Mouse (Mus musculus) E14TG2a.4 (cell line): Measurements from ENCODE around the gene Lhfpl5.

ENCODE experiments used
- H3K27me3 ChIP-seq: 2 replicates; pipeline ENCODE4 v1.6.1; 2014; ENCODE audit warnings: low read length, control low read depth; ENCODE audit not compliant: insufficient read depth
- H3K36me3 ChIP-seq: 2 replicates; pipeline ENCODE4 v1.6.1; 2014; ENCODE audit warnings: low read length, control low read depth; ENCODE audit not compliant: insufficient read depth
- H3K4me1 ChIP-seq: replicated peaks from 2 replicates; pipeline ENCODE4 v1.6.1; 2014; ENCODE audit warnings: low read depth, low read length, control low read depth
- H3K4me3 ChIP-seq: replicated peaks from 2 replicates; pipeline ENCODE4 v1.5.1; 2014; ENCODE audit warnings: mild to moderate bottlenecking, low read length
- H3K9me3 ChIP-seq: 2 replicates; pipeline ENCODE4 v1.6.1; 2014; ENCODE audit warnings: low read length, control low read depth
- CTCF ChIP-seq: conservative IDR thresholded peaks from 2 replicates; pipeline ENCODE4 v1.5.1; 2014; ENCODE audit warnings: low read length
- NANOG ChIP-seq: IDR thresholded peaks from 2 replicates; pipeline ENCODE4 v1.6.1; 2014; ENCODE audit warnings: borderline replicate concordance, low read length, mixed read lengths
- POU5F1 ChIP-seq: IDR thresholded peaks from 2 replicates; pipeline ENCODE4 v1.6.1; 2014; ENCODE audit warnings: low read length, borderline replicate concordance

The Lhfpl5 gene

GRCm38 (mm10) chr17:28615332-28615731, 39.9 kb downstream of the Lhfpl5 start:
- peaks cover 83% of the 10 kb centered on the region for H3K4me1 ChIP-seq
- no peaks in the 10 kb centered on the region for H3K9me3 ChIP-seq
- no peak for TF ChIP-seq NANOG
- TF ChIP-seq POU5F1 = no peak
- TF ChIP-seq CTCF = no peak
- no peaks in the 10 kb centered on the region for H3K27me3 ChIP-seq
- no peak overlapping the region for H3K4me3 ChIP-seq
- peaks cover 74% of the 10 kb centered on the region for H3K36me3 ChIP-seq

- Histone ChIP-seq H3K27me3 (no peaks in the 10 kb centered on the region), H3K36me3 (peaks cover 82% of the 10 kb centered on the region), H3K4me3 (no peak overlapping the region), H3K9me3 (no peaks in the 10 kb centered on the region), H3K4me1 (peaks cover 84% of the 10 kb centered on the region)
- TF ChIP-seq NANOG (no peak), CTCF (no peak), POU5F1 (no peak)
These were observed 42.2 kb downstream of the Lhfpl5 start for GRCm38 (mm10) chr17:28617636-28618035.

- Histone ChIP-seq H3K27me3 (no peaks in the 10 kb centered on the region), H3K9me3 (no peaks in the 10 kb centered on the region), H3K4me1 (peaks cover 82% of the 10 kb centered on the region), H3K4me3 (no peak overlapping the region), H3K36me3 (peaks cover 79% of the 10 kb centered on the region)
- TF ChIP-seq NANOG (no peak), POU5F1 (no peak), CTCF (no peak)
These were observed 42.7 kb downstream of the Lhfpl5 start for GRCm38 (mm10) chr17:28618124-28618523.

GRCm38 (mm10) chr17:28618775-28619174, 43.3 kb downstream of the Lhfpl5 start:
- no peak overlapping the region for H3K4me3 ChIP-seq

GRCm38 (mm10) chr17:28621381-28622299, 46.2 kb downstream of the Lhfpl5 start:
- TF ChIP-seq NANOG (no peak), CTCF (no peak), POU5F1 (no peak)
- Histone ChIP-seq H3K4me3 (peak overlapping the region; percentile 91), H3K9me3 (no peaks in the 10 kb centered on the region), H3K4me1 (peaks cover 71% of the 10 kb centered on the region), H3K36me3 (peaks cover 48% of the 10 kb centered on the region), H3K27me3 (no peaks in the 10 kb centered on the region)

More at GRCm38 (mm10) chr17:28618775-28619174, 43.3 kb downstream of the Lhfpl5 start:
- no peaks in the 10 kb centered on the region for H3K27me3 ChIP-seq
- peaks cover 73% of the 10 kb centered on the region for H3K36me3 ChIP-seq
- H3K9me3 ChIP-seq = no peaks in the 10 kb centered on the region
- H3K4me1 ChIP-seq = peaks cover 76% of the 10 kb centered on the region
- TF ChIP-seq POU5F1 (no peak), NANOG (no peak), CTCF (no peak)

- Histone ChIP-seq H3K27me3 (no peaks in the 10 kb centered on the region), H3K4me3 (peak within 1 kb of the TSS; percentile 91), H3K4me1 (peaks cover 71% of the 10 kb centered on the region), H3K36me3 (peaks cover 41% of the 10 kb centered on the region), H3K9me3 (no peaks in the 10 kb centered on the region)
- TF ChIP-seq POU5F1 (no peak), NANOG (no peak), CTCF (no peak)
These were observed 46.9 kb downstream of the Lhfpl5 start, which contains the start of gene Srpk1 for GRCm38 (mm10) chr17:28622300-28622759. TSS of gene Srpk1 (minus strand) at chr17:28622709.

GRCm38 (mm10) chr17:28624841-28625240, 49.4 kb downstream of the Lhfpl5 start:
- Histone ChIP-seq H3K4me3 (no peak overlapping the region), H3K4me1 (peaks cover 71% of the 10 kb centered on the region), H3K9me3 (no peaks in the 10 kb centered on the region), H3K36me3 (peaks cover 16% of the 10 kb centered on the region), H3K27me3 (no peaks in the 10 kb centered on the region)
- no peak for TF ChIP-seq NANOG

GRCm38 (mm10) chr17:28625327-28625726, 49.9 kb downstream of the Lhfpl5 start:
- peaks cover 70% of the 10 kb centered on the region for H3K4me1 ChIP-seq
- H3K9me3 ChIP-seq = no peaks in the 10 kb centered on the region
- H3K4me3 ChIP-seq = no peak overlapping the region
- peaks cover 11% of the 10 kb centered on the region for H3K36me3 ChIP-seq
- H3K27me3 ChIP-seq = no peaks in the 10 kb centered on the region
- no peak for TF ChIP-seq CTCF
- TF ChIP-seq POU5F1 = no peak
- no peak for TF ChIP-seq NANOG

GRCm38 (mm10) chr17:28626937-28627336, 51.5 kb downstream of the Lhfpl5 start:
- TF ChIP-seq CTCF (no peak), NANOG (no peak), POU5F1 (no peak)
- H3K9me3 ChIP-seq = no peaks in the 10 kb centered on the region
- H3K4me1 ChIP-seq = peaks cover 69% of the 10 kb centered on the region

More at GRCm38 (mm10) chr17:28626937-28627336, 51.5 kb downstream of the Lhfpl5 start:
- H3K36me3 ChIP-seq = no peaks in the 10 kb centered on the region
- no peak overlapping the region for H3K4me3 ChIP-seq
- no peaks in the 10 kb centered on the region for H3K27me3 ChIP-seq
